Mouse (Mus musculus) spleen, postnatal 14 days (tissue): ENCODE results near the gene Gm47985.
"Not testable (repeated sequence)": the region's sequence is repeated elsewhere in the genome, so short reads cannot be mapped to it uniquely, and the experiment has no call there.

Experiments used
- DNase-seq, 2 experiments: peaks; one replicate each; pipeline ENCODE4 v3.0.0; 2021 to 2022; ENCODE audit warnings: low spot score in 2 of 2

Gene Gm47985

GRCm38 (mm10) chr1:151177030-151177936 is 5.1 kb upstream of the Gm47985 start:
- DNase-seq: peak in 1 of 2 experiments; percentile 3

- DNase-seq: no peak
Observed at GRCm38 (mm10) chr1:151177937-151178271, 4.4 kb upstream of the Gm47985 start.

GRCm38 (mm10) chr1:151178505-151179083 is 3.7 kb upstream of the Gm47985 start:
- no peak for DNase-seq

GRCm38 (mm10) chr1:151180167-151180566 is 2.2 kb upstream of the Gm47985 start:
- no peak for DNase-seq

- not testable (repeated sequence) for DNase-seq
Observed at GRCm38 (mm10) chr1:151186186-151186585, 3.8 kb downstream of the Gm47985 start.

- not testable (repeated sequence) for DNase-seq
Observed at GRCm38 (mm10) chr1:151186879-151187424, 4.6 kb downstream of the Gm47985 start.

- no peak for DNase-seq
Observed at GRCm38 (mm10) chr1:151188469-151188868, 6.1 kb downstream of the Gm47985 start.

GRCm38 (mm10) chr1:151192075-151192474 is 9.7 kb downstream of the Gm47985 start, which contains the start of gene Gm8947:
Gene Gm8947 (plus strand): TSS chr1:151192376.
- DNase-seq: not testable (repeated sequence)

- DNase-seq: not testable (repeated sequence)
Observed at GRCm38 (mm10) chr1:151192739-151193138, 10.4 kb downstream of the Gm47985 start.

- DNase-seq: not testable (repeated sequence)
Observed at GRCm38 (mm10) chr1:151195986-151196385, 13.6 kb downstream of the Gm47985 start.

- not testable (repeated sequence) for DNase-seq
Observed at GRCm38 (mm10) chr1:151196690-151197089, 14.4 kb downstream of the Gm47985 start.

GRCm38 (mm10) chr1:151198120-151198519 is 15.8 kb downstream of the Gm47985 start, which contains the start of gene Gm47995:
Gene Gm47995 (plus strand): TSS chr1:151198448.
- DNase-seq: not testable (repeated sequence)

GRCm38 (mm10) chr1:151200620-151201019 is 18.3 kb downstream of the Gm47985 start:
- DNase-seq: not testable (repeated sequence)

- DNase-seq: not testable (repeated sequence)
Observed at GRCm38 (mm10) chr1:151202771-151203170, 20.4 kb downstream of the Gm47985 start.

GRCm38 (mm10) chr1:151203818-151204217 is 21.5 kb downstream of the Gm47985 start, which contains the start of gene 3110040M04Rik:
Gene 3110040M04Rik (plus strand): TSS chr1:151204121.
- not testable (repeated sequence) for DNase-seq

GRCm38 (mm10) chr1:151208493-151208892 is 26.2 kb downstream of the Gm47985 start:
- not testable (repeated sequence) for DNase-seq

GRCm38 (mm10) chr1:151208944-151209343 is 26.6 kb downstream of the Gm47985 start:
- DNase-seq: not testable (repeated sequence)

- peak; percentile 17 to 27 for DNase-seq
Observed at GRCm38 (mm10) chr1:151209824-151210355, 27.6 kb downstream of the Gm47985 start, which contains the start of gene Gm47996. Gene Gm47996 (plus strand): TSS chr1:151210131.

GRCm38 (mm10) chr1:151211666-151212065 is 29.3 kb downstream of the Gm47985 start:
- not testable (repeated sequence) for DNase-seq

- no peak for DNase-seq
Observed at GRCm38 (mm10) chr1:151214862-151215261, 32.5 kb downstream of the Gm47985 start.

GRCm38 (mm10) chr1:151215985-151216384 is 33.6 kb downstream of the Gm47985 start:
- DNase-seq: no peak

GRCm38 (mm10) chr1:151216417-151216816 is 34.1 kb downstream of the Gm47985 start:
- DNase-seq: no peak
